Mouse (Mus musculus): ENCODE data around the gene Ylpm1. TPM values are rescaled to one million over a fixed set of nuclear protein-coding genes. Genes with fewer than 3 reads are reported as not detected.

Gene Ylpm1
- total and polyA plus RNA-seq, 2 experiments from 2014 or later, result 29.2 to 43.2 TPM

GRCm38 (mm10) chr12:84999053-84999452 is 2.9 kb downstream of the Ylpm1 start:
- Histone ChIP-seq H3K9ac (replicated peaks; ENCODE audit: low read length, poor library complexity, severe bottlenecking) (no peak overlapping the region), H3K36me3 (ENCODE audit: insufficient read depth, low read length) (no peaks in the 10 kb centered on the region), H3K4me3 (ENCODE audit: low read depth, low read length) (peak overlapping the region; percentile 92; the same call in 1 of the 2 replicates), H3K9me3 (ENCODE audit: low read length) (no peaks in the 10 kb centered on the region), H3K27me3 (ENCODE audit: insufficient read depth, low read length) (no peaks in the 10 kb centered on the region), H3K27ac (ENCODE audit: low read depth, low read length) (no peak overlapping the region), H3K4me2 (ENCODE audit: low read depth, low read length, poor library complexity, severe bottlenecking) (peak overlapping the region; percentile 79), H3K4me1 (ENCODE audit: insufficient read depth, low read length) (peaks cover 11% of the 10 kb centered on the region)
- ATAC-seq (ENCODE audit: low FRiP score) (no peak), DNase-seq (ENCODE audit: low spot score) (no peak)
- TF ChIP-seq CTCF (IDR thresholded peaks at IDR 0.05), result no peak

DNA sequence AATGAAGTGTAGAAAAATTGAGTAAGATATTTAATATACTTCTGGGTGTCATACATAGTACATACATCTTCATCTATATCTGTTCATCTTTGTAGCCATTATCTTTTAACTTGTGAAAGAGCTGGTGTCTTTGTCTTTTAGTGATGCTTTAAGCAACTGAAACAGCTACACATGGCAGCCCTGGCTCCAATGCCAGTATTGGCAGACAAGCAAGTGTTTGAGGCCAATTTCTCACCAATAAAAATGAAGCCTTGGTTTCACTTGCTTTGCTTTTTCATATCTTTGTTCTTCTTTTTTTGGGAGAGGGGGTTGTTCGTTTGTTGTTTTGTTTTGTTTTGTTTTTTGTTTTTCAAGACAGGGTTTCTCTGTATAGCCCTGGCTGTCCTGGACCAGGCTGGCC is 10.1 kb downstream of the Ylpm1 start:
- Histone ChIP-seq H3K27me3 (ENCODE audit: insufficient read depth, low read length) (no peaks in the 10 kb centered on the region), H3K27ac (ENCODE audit: low read depth, low read length) (no peak overlapping the region), H3K4me1 (ENCODE audit: insufficient read depth, low read length) (no peaks in the 10 kb centered on the region), H3K36me3 (ENCODE audit: insufficient read depth, low read length) (no peaks in the 10 kb centered on the region), H3K4me2 (ENCODE audit: low read depth, low read length, poor library complexity, severe bottlenecking) (no peak overlapping the region), H3K9ac (replicated peaks; ENCODE audit: low read length, poor library complexity, severe bottlenecking) (no peak overlapping the region), H3K4me3 (ENCODE audit: low read depth, low read length) (no peak overlapping the region), H3K9me3 (ENCODE audit: low read length) (no peaks in the 10 kb centered on the region)
- no peak for ATAC-seq (ENCODE audit: low FRiP score)
- DNase-seq (ENCODE audit: low spot score), result no peak
- 93% methylated on average over 1 of the region's 1 CpGs for WGBS
- TF ChIP-seq CTCF (IDR thresholded peaks at IDR 0.05), result no peak

GRCm38 (mm10) chr12:85007021-85007420 is 10.9 kb downstream of the Ylpm1 start:
- Histone ChIP-seq H3K9ac (replicated peaks; ENCODE audit: low read length, poor library complexity, severe bottlenecking) (no peak overlapping the region), H3K4me1 (ENCODE audit: insufficient read depth, low read length) (no peaks in the 10 kb centered on the region), H3K27me3 (ENCODE audit: insufficient read depth, low read length) (no peaks in the 10 kb centered on the region), H3K9me3 (ENCODE audit: low read length) (no peaks in the 10 kb centered on the region), H3K4me2 (ENCODE audit: low read depth, low read length, poor library complexity, severe bottlenecking) (no peak overlapping the region), H3K36me3 (ENCODE audit: insufficient read depth, low read length) (no peaks in the 10 kb centered on the region), H3K4me3 (ENCODE audit: low read depth, low read length) (no peak overlapping the region), H3K27ac (ENCODE audit: low read depth, low read length) (no peak overlapping the region)
- no peak for DNase-seq (ENCODE audit: low spot score)
- no peak for TF ChIP-seq CTCF (IDR thresholded peaks at IDR 0.05)
- ATAC-seq (ENCODE audit: low FRiP score), result no peak

GRCm38 (mm10) chr12:85009776-85010175 is 13.7 kb downstream of the Ylpm1 start:
- ATAC-seq (ENCODE audit: low FRiP score), result no peak
- Histone ChIP-seq H3K27ac (ENCODE audit: low read depth, low read length) (no peak overlapping the region), H3K9ac (replicated peaks; ENCODE audit: low read length, poor library complexity, severe bottlenecking) (no peak overlapping the region), H3K4me3 (ENCODE audit: low read depth, low read length) (no peak overlapping the region), H3K36me3 (ENCODE audit: insufficient read depth, low read length) (peaks cover 18% of the 10 kb centered on the region), H3K4me2 (ENCODE audit: low read depth, low read length, poor library complexity, severe bottlenecking) (no peak overlapping the region), H3K9me3 (ENCODE audit: low read length) (no peaks in the 10 kb centered on the region), H3K27me3 (ENCODE audit: insufficient read depth, low read length) (no peaks in the 10 kb centered on the region), H3K4me1 (ENCODE audit: insufficient read depth, low read length) (no peaks in the 10 kb centered on the region)
- WGBS, result 94% methylated on average over 1 of the region's 1 CpGs
- DNase-seq (ENCODE audit: low spot score), result no peak
- no peak for TF ChIP-seq CTCF (IDR thresholded peaks at IDR 0.05)

GRCm38 (mm10) chr12:85010541-85010940 is 14.4 kb downstream of the Ylpm1 start:
- no peak overlapping the region for H3K27ac ChIP-seq (ENCODE audit: low read depth, low read length)
- H3K4me1 ChIP-seq (ENCODE audit: insufficient read depth, low read length), result no peaks in the 10 kb centered on the region
- WGBS, result 93% methylated on average over 2 of the region's 2 CpGs
- H3K4me3 ChIP-seq (ENCODE audit: low read depth, low read length), result no peak overlapping the region
- H3K27me3 ChIP-seq (ENCODE audit: insufficient read depth, low read length), result no peaks in the 10 kb centered on the region
- no peak for TF ChIP-seq CTCF (IDR thresholded peaks at IDR 0.05)
- DNase-seq (ENCODE audit: low spot score) (no peak), ATAC-seq (ENCODE audit: low FRiP score) (no peak)
- no peaks in the 10 kb centered on the region for H3K9me3 ChIP-seq (ENCODE audit: low read length)
- no peak overlapping the region for H3K9ac ChIP-seq (replicated peaks; ENCODE audit: low read length, poor library complexity, severe bottlenecking)
- no peak overlapping the region for H3K4me2 ChIP-seq (ENCODE audit: low read depth, low read length, poor library complexity, severe bottlenecking)
- peaks cover 24% of the 10 kb centered on the region for H3K36me3 ChIP-seq (ENCODE audit: insufficient read depth, low read length)

GRCm38 (mm10) chr12:85012185-85012584 is 16.1 kb downstream of the Ylpm1 start:
- H3K4me2 ChIP-seq (ENCODE audit: low read depth, low read length, poor library complexity, severe bottlenecking), result no peak overlapping the region
- TF ChIP-seq CTCF (IDR thresholded peaks at IDR 0.05), result no peak
- DNase-seq (ENCODE audit: low spot score) (no peak), ATAC-seq (ENCODE audit: low FRiP score) (no peak)
- no peaks in the 10 kb centered on the region for H3K4me1 ChIP-seq (ENCODE audit: insufficient read depth, low read length)
- no peaks in the 10 kb centered on the region for H3K9me3 ChIP-seq (ENCODE audit: low read length)
- H3K27ac ChIP-seq (ENCODE audit: low read depth, low read length), result no peak overlapping the region
- WGBS, result 96% methylated on average over 2 of the region's 2 CpGs
- H3K27me3 ChIP-seq (ENCODE audit: insufficient read depth, low read length), result no peaks in the 10 kb centered on the region
- H3K9ac ChIP-seq (replicated peaks; ENCODE audit: low read length, poor library complexity, severe bottlenecking), result no peak overlapping the region
- H3K36me3 ChIP-seq (ENCODE audit: insufficient read depth, low read length), result peaks cover 24% of the 10 kb centered on the region
- H3K4me3 ChIP-seq (ENCODE audit: low read depth, low read length), result no peak overlapping the region
